Mouse (Mus musculus) forebrain, embryonic 10.5 days (tissue): Measurements from ENCODE around the gene Sec22c. TPM values are rescaled to one million over a fixed set of nuclear protein-coding genes. Genes with fewer than 3 reads are reported as not detected.

Source experiments
- DNase-seq: peaks from one replicate; pipeline ENCODE4 v3.0.0-alpha.2; 2017; ENCODE audit warnings: low spot score; ENCODE audit errors: extremely low spot score
- H3K27ac ChIP-seq: fragments of 300-500 bp; sonication (generic); 2 replicates; pipeline ENCODE4 v1.5.1; 2016; ENCODE audit warnings: mild to moderate bottlenecking
- H3K27me3 ChIP-seq: fragments of 300-500 bp; sonication (generic); 2 replicates; pipeline ENCODE4 v1.6.1; 2016; ENCODE audit warnings: mild to moderate bottlenecking; ENCODE audit not compliant: poor library complexity, severe bottlenecking
- H3K36me3 ChIP-seq: fragments of 300-500 bp; sonication (generic); replicated peaks from 2 replicates; pipeline ENCODE4 v1.6.1; 2016; ENCODE audit warnings: mild to moderate bottlenecking, moderate library complexity
- H3K4me1 ChIP-seq: fragments of 300-500 bp; sonication (generic); 2 replicates; pipeline ENCODE4 v1.6.1; 2016
- H3K4me3 ChIP-seq: fragments of 300-500 bp; sonication (generic); 2 replicates; pipeline ENCODE4 v1.5.1; 2016; ENCODE audit warnings: mild to moderate bottlenecking, moderate library complexity
- H3K9me3 ChIP-seq: fragments of 300-500 bp; sonication (generic); 2 replicates; pipeline ENCODE4 v1.6.1; 2016; ENCODE audit warnings: mild to moderate bottlenecking, moderate library complexity
- WGBS: fragments of 180-500 bp; shearing (Covaris S2); methylation state at CpG from one replicate; pipeline ENCODE4 v1.1.7; 2016; 5-methylcytosine and 5-hydroxymethylcytosine counted together
- polyA plus RNA-seq: library from polyadenylated mRNA; unstranded; fragments of >200 nt; fragmentation: Nextera tagmentation; extraction: Ambion mirVana; gene quantifications from 2 replicates; pipeline ENCODE4 v1.2.1, GENCODE M21; 2016

Sec22c gene
- polyA plus RNA-seq, 1 experiment from 2014 or later: 15.3 TPM

DNA sequence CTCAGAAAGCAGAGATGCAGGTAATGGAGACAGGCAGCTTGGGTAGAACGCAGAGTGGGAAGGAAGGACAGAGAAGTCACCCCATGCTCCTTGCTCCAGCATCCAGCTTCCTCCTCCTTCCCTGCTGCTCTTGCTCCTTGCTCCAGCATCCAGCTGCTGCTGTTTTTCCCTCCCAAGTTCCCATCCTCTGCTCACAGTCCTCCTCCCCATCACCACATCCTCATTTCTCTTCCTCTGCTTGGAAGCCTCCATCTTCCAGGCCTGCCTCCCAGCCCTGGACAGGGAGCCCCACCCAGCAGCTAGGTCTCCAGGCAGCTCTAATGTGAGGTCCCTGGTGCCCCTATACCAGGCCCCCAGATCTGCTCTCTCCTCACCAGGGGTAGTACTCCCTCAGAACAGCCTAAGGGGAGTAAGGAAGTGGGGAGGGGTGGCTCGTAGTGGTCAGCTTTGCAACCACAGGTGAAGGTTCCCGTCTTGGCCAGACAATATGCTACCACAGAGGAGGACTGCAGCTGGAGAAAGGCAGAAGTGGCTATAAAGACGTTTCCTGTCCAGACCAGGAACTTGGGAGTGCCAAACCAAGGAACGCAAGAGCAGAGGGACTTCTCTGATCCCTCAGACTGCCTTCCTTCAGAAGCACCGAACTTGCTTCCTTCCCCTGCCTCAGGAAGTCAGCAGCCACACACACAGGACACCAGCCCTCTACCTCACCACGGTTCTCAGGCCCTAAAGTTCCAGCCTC lies 69.3 kb downstream of the Sec22c start:
- H3K27me3 ChIP-seq: peaks cover 63% of the 10 kb centered on the region
- WGBS: 66% methylated on average over 7 of the region's 7 CpGs
- H3K36me3 ChIP-seq: no peaks in the 10 kb centered on the region
- H3K4me3 ChIP-seq: no peak overlapping the region
- no peak for DNase-seq
- no peak overlapping the region for H3K27ac ChIP-seq
- no peaks in the 10 kb centered on the region for H3K9me3 ChIP-seq
- H3K4me1 ChIP-seq: no peaks in the 10 kb centered on the region; the same call in 1 of the 2 replicates

DNA sequence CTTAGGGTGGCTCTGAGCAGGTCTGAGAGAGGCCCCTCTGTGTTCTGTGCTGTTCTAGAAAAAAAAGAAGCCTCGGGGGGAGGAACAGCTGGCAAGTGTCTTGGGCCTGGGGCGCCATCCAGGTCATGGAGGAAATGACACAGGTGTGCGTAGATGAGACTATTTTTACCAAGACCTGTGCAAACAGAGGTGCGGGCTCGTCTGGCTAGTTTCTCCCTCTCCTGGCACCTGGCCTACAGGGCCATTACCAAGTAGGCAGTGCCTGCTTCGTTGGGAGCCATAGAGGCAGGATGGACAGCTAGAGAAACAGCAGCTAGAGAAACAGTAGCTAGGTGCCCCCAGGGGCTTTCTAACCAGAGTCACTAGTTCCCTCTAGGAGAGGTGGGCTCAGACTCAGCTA lies 72.0 kb downstream of the Sec22c start:
- Histone ChIP-seq H3K4me3 (no peak overlapping the region), H3K36me3 (no peaks in the 10 kb centered on the region), H3K27ac (no peak overlapping the region), H3K27me3 (peaks cover 36% of the 10 kb centered on the region), H3K9me3 (no peaks in the 10 kb centered on the region), H3K4me1 (no peaks in the 10 kb centered on the region)
- DNase-seq: no peak
- 84% methylated on average over 6 of the region's 6 CpGs for WGBS

DNA sequence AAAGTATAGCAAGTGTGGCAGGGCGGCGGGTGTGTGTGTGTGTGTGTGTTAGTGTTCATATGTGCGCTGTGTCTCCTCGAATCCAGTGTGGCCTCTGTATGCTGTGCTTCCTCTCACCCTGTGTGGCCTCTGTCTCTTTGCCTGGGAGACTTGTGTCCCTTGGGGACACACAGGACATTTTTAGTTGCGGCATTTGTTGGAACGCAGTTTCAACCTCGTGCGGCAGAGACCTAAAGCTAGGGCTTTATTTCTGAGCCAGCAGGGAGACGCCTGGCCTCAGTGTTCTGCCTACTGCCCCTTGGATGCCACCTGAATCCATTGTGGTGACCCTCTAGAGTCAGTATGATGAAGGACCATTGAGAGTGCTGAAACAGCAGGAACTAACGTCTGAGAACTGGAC lies 72.4 kb downstream of the Sec22c start:
- no peaks in the 10 kb centered on the region for H3K9me3 ChIP-seq
- 90% methylated on average over 10 of the region's 10 CpGs for WGBS
- no peak for DNase-seq
- H3K27me3 ChIP-seq: peaks cover 32% of the 10 kb centered on the region
- H3K36me3 ChIP-seq: no peaks in the 10 kb centered on the region
- H3K4me1 ChIP-seq: no peaks in the 10 kb centered on the region
- H3K27ac ChIP-seq: no peak overlapping the region
- H3K4me3 ChIP-seq: no peak overlapping the region

DNA sequence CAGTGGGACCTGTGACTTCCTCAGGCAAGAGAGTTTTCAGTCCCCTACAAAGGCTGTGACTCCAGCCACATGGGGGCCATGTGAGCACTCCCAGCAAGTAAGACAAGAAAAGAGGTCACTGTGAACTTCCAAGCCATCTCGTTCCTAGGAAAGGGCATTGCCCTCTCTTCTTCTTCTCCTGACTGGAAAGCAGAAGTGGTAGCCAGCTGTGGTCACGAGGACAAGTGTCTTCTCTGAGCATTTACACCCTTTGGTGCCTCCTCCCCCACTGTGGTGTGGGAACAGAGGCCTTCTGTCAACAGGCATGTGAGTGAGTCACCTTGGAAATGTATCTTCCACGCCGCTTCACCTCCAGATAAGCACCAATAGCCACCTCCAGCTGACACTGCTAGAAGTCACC lies 73.3 kb downstream of the Sec22c start:
- 71% methylated on average over 4 of the region's 4 CpGs for WGBS
- Histone ChIP-seq H3K27me3 (peaks cover 28% of the 10 kb centered on the region), H3K36me3 (no peaks in the 10 kb centered on the region), H3K9me3 (no peaks in the 10 kb centered on the region), H3K27ac (no peak overlapping the region), H3K4me3 (no peak overlapping the region), H3K4me1 (no peaks in the 10 kb centered on the region)
- no peak for DNase-seq

DNA sequence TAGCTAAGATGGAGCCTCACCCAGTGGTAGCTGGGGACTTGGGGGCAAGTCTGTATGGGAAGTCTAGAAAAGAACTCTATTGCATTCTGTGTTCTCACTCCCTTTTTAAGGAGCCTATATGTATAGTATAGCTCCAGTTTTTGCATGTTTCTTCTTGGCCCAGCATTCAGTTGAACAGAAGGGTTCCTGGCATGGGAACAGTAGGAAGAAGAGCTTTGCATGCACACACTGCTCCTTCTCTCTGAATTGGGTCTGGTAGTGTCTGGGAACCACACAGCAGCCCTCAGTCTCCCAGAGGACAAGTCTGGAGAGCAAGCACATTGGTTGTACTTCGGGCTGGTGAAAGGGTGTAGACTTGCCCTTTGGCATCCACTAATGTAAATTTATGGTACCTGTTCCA lies 74.7 kb downstream of the Sec22c start:
- DNase-seq: no peak
- Histone ChIP-seq H3K4me3 (no peak overlapping the region), H3K27ac (no peak overlapping the region), H3K4me1 (no peaks in the 10 kb centered on the region), H3K36me3 (no peaks in the 10 kb centered on the region), H3K27me3 (peaks cover 15% of the 10 kb centered on the region), H3K9me3 (no peaks in the 10 kb centered on the region)
- WGBS: 79% methylated on average over 1 of the region's 1 CpGs

Other genes with a start within 250 kb of the Sec22c start
- gene Cck, start 209.8 kb downstream of the Sec22c start, polyA plus RNA-seq: 0.64 and 0.66 TPM in 2 replicates
- not detected in 2 replicates for gene Lyzl4, start 63.4 kb downstream of the Sec22c start, polyA plus RNA-seq
- gene Vipr1, start 62.8 kb downstream of the Sec22c start, polyA plus RNA-seq: 0.27 and 0.33 TPM in 2 replicates
- gene Ss18l2, start 4.8 kb upstream of the Sec22c start, polyA plus RNA-seq: 85.3 and 87.5 TPM in 2 replicates
- gene Nktr, start 13.7 kb upstream of the Sec22c start, polyA plus RNA-seq: 52.9 and 60.5 TPM in 2 replicates
- 4.1 and 4.8 TPM in 2 replicates for gene Zfp651, start 53.8 kb upstream of the Sec22c start, polyA plus RNA-seq
- 0.12 TPM in 1 of 2 replicates, not detected in the other for gene Klhl40, start 72.1 kb upstream of the Sec22c start, polyA plus RNA-seq
- gene Hhatl, start 87.0 kb upstream of the Sec22c start, polyA plus RNA-seq: not detected in 2 replicates
- 2.6 and 2.7 TPM in 2 replicates for gene Ccdc13, start 134.0 kb upstream of the Sec22c start, polyA plus RNA-seq
- 229 and 238 TPM in 2 replicates for gene Higd1a, start 152.9 kb upstream of the Sec22c start, polyA plus RNA-seq
- 0.42 and 0.50 TPM in 2 replicates for gene Ackr2, start 192.9 kb upstream of the Sec22c start, polyA plus RNA-seq
- not detected in 2 replicates for gene Cyp8b1, start 210.8 kb upstream of the Sec22c start, polyA plus RNA-seq
- gene Fam198a, start 245.5 kb upstream of the Sec22c start, polyA plus RNA-seq: 0.41 and 0.58 TPM in 2 replicates